Mouse (Mus musculus): ENCODE results near the gene Vrk1. TPM values are rescaled to one million over a fixed set of nuclear protein-coding genes. Genes with fewer than 3 reads are reported as not detected.

The Vrk1 gene
- total RNA-seq, 2 experiments from 2014 or later, result 12.4 to 14.9 TPM

DNA sequence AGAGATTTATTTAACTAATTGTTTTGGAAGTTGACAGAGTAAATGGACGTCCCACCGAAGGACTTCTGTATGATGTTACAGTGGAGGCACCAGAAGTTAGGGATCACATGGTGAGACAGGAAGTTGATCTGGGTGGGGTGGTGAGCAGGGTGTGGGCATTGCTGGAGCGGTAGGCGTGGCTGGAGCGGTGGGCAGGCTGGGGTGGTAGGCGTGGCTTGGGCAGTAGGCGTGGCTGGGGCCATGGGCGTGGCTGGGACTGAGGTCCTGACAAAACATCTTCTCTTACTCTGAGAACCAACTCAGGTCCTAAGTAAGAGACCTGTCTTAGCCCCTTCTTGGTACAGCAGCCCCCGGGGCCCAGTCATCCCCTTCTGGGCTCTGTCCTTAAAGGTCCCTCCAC, 84.8 kb downstream of the Vrk1 start:
- DNase-seq (ENCODE audit: low spot score in 2 of 2), result no peak
- intact Hi-C loops (cut with DNase I), result no loop called here

GRCm38 (mm10) chr12:106102003-106102402, 92.0 kb downstream of the Vrk1 start:
- intact Hi-C loops (cut with DNase I), result no loop called here

DNA sequence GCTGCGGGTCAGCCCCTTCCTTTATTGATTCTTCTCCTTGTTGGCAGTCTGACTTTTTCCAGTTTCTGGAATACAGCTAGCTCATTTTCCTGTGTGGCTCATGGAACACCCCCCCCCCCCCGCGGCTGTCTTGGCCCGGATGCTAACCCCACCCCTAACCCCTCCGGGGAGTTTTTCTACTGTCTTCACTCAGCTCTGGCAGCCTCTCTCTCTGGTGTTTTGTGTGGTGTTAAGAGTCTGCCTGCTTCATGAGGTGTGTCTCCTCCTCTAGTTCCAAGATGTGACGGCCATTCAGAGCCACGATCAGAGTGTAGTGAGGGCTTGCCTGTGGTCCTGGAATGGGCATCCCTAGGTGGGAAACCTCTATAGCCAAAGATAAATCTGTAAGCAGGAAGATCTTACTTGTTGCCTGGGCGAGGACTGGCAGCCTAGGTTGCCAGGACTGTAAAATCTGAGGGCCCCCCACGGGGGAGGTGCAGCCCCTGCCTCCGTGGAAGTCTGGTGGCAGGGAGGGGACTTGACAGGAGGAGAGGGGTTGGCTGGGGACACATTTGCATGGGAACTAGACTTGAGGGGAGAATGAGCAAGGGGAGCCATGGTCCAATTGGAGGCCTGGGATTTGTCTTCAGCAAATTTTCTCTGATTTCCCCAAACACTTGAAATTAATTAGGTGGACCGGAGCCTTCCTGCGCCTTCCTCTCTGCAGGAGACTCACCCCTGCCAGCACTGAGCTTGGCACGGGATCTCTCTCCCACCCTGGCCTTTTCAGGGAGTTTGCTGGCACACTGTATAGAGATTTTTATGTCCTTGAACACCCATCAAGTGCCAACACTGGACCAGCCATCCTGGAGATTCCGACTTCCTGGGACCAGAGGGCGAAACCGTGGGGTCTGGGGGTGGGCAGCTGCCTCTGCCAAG, 93.0 kb downstream of the Vrk1 start:
- DNase-seq (ENCODE audit: low spot score in 2 of 2), result no peak

More at GRCm38 (mm10) chr12:106102003-106102402, 92.0 kb downstream of the Vrk1 start:
- no peak for DNase-seq (ENCODE audit: low spot score in 2 of 2)

DNA sequence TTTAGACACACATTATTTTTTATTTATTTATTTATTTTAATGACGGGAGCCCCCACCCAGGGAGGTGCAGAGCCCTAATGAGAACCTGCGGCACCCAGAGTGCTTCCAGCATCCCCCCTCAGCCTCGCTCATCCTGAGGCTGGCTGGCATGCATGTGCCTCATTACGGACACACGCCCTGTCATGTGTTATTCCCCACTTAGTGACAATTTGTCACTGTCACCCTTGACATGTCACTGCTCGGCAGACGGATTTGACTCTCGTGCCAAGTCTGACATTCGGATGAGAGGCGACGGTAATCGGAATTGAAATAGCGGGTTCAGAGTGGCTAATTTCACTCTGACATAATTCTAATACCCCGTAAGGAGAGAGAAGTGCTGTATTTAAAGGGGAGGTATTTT, 97.2 kb downstream of the Vrk1 start:
- intact Hi-C loops (cut with DNase I), result no loop called here
- no peak for DNase-seq (ENCODE audit: low spot score in 2 of 2)

More for the DNA sequence above, 93.0 kb downstream of the Vrk1 start:
- intact Hi-C loops (cut with DNase I), result no loop called here

- intact Hi-C loops (cut with DNase I), result no loop called here
- no peak for DNase-seq (ENCODE audit: low spot score in 2 of 2)
These were observed 105.3 kb downstream of the Vrk1 start for GRCm38 (mm10) chr12:106115070-106115891.

- intact Hi-C loops (cut with DNase I), result no loop called here
- peak in 1 of 2 experiments; percentile 44 for DNase-seq (ENCODE audit: low spot score in 2 of 2)
These were observed 105.8 kb downstream of the Vrk1 start for GRCm38 (mm10) chr12:106115892-106116206.

GRCm38 (mm10) chr12:106123276-106123675, 113.2 kb downstream of the Vrk1 start:
- no peak for DNase-seq (ENCODE audit: low spot score in 2 of 2)
- intact Hi-C loops (cut with DNase I), result no loop called here

DNA sequence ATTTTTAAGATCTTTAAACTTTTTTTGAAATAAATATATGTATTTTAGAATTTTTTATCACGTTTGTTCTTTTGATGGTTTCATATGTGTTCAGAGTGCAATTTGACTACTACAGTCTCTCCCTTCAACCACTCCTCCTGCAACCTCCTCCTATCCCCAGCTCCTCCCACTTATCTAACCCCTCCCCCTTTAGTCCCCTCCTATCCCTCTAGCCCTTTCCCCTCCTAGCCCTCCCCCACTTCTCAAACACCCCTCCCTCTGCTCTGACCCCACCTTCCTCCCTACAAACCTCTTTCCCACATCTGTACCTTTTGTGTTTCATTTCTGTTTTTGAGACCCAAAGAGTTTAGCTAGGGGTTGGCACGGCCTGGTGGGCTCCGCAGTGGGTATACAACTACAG, 114.6 kb downstream of the Vrk1 start:
- DNase-seq (ENCODE audit: low spot score in 2 of 2), result no peak
- intact Hi-C loops (cut with DNase I), result no loop called here

Other genes with a start within 250 kb of the Vrk1 start
- gene Papola, start 225.5 kb upstream of the Vrk1 start, total RNA-seq (2021), result 100 to 1,000 TPM; 134 to 143 TPM

Data from left cerebral cortex, postnatal 14 days (tissue).